Mouse (Mus musculus) kidney, adult 2 months (tissue): ENCODE results near the gene Mllt3.

Experiments used
- CTCF ChIP-seq: fragments of 200-500 bp; conservative IDR thresholded peaks from 2 replicates; pipeline ENCODE4 v1.5.1; 2011; ENCODE audit warnings: low read depth, mild to moderate bottlenecking, control low read depth, low read length, moderate library complexity, mixed read lengths; ENCODE audit not compliant: insufficient read depth, insufficient read length
- POLR2A ChIP-seq: fragments of 200-500 bp; IDR thresholded peaks from one replicate; pipeline ENCODE4 v1.6.1; 2011; ENCODE audit warnings: low read depth, low read length, control low read depth

GRCm38 (mm10) chr4:87866564-87866963, 166.6 kb downstream of the Mllt3 start:
- TF ChIP-seq POLR2A: no peak
- TF ChIP-seq CTCF: no peak
